Mouse (Mus musculus) heart, embryonic 15.5 days (tissue): ENCODE data around the gene Cd27. TPM values are rescaled to one million over a fixed set of nuclear protein-coding genes. Genes with fewer than 3 reads are reported as not detected.
"Not testable (repeated sequence)": the region's sequence is repeated elsewhere in the genome, so short reads cannot be mapped to it uniquely, and the experiment has no call there.

Experiments
- ATAC-seq: fragments of 200-750 bp; cut with Nextera tagmentation; replicated peaks from 2 replicates; pipeline ENCODE4 v1.8.0; 2017; ENCODE audit warnings: low read depth, moderate TSS enrichment; ENCODE audit not compliant: insufficient number of reproducible peaks, insufficient read depth, low FRiP score
- H3K27ac ChIP-seq: fragments of 300-500 bp; sonication (generic); 2 replicates; pipeline ENCODE4 v1.5.1; 2015; ENCODE audit warnings: mild to moderate bottlenecking, inconsistent platforms
- H3K27me3 ChIP-seq: fragments of 300-500 bp; sonication (generic); 2 replicates; pipeline ENCODE4 v1.6.1; 2015; ENCODE audit warnings: inconsistent platforms
- H3K36me3 ChIP-seq: fragments of 300-500 bp; sonication (generic); 2 replicates; pipeline ENCODE4 v1.6.1; 2015; ENCODE audit warnings: mild to moderate bottlenecking, inconsistent platforms
- H3K4me1 ChIP-seq: fragments of 300-500 bp; sonication (generic); replicated peaks from 2 replicates; pipeline ENCODE4 v1.6.1; 2015; ENCODE audit warnings: inconsistent platforms
- H3K4me2 ChIP-seq: fragments of 300-500 bp; sonication (generic); 2 replicates; pipeline ENCODE4 v1.6.1; 2015; ENCODE audit warnings: inconsistent platforms, mild to moderate bottlenecking, moderate library complexity
- H3K4me3 ChIP-seq: fragments of 300-500 bp; sonication (generic); 2 replicates; pipeline ENCODE4 v1.5.1; 2015; ENCODE audit warnings: mild to moderate bottlenecking, inconsistent platforms
- H3K9ac ChIP-seq: fragments of 300-500 bp; sonication (generic); 2 replicates; pipeline ENCODE4 v1.6.1; 2015; ENCODE audit warnings: mild to moderate bottlenecking, inconsistent platforms
- H3K9me3 ChIP-seq: fragments of 300-500 bp; sonication (generic); replicated peaks from 2 replicates; pipeline ENCODE4 v1.6.1; 2016; ENCODE audit warnings: inconsistent platforms
- WGBS: fragments of 180-500 bp; shearing (Covaris S2); methylation state at CpG from one replicate; pipeline ENCODE4 v1.1.7; 2015; ENCODE audit warnings: mixed read lengths; 5-methylcytosine and 5-hydroxymethylcytosine counted together
- polyA plus RNA-seq: library from polyadenylated mRNA; unstranded; fragments of >200 nt; fragmentation: Nextera tagmentation; extraction: Ambion mirVana; gene quantifications from 2 replicates; pipeline ENCODE4 v1.2.1, GENCODE M21; 2015

Gene Cd27
- polyA plus RNA-seq, 1 experiment from 2014 or later: 2.0 TPM

GRCm38 (mm10) chr6:125266600-125266999 is 29.8 kb upstream of the Cd27 start:
- not testable (repeated sequence) for H3K9me3 ChIP-seq, H3K4me3 ChIP-seq, H3K36me3 ChIP-seq, H3K4me2 ChIP-seq, H3K9ac ChIP-seq, H3K27me3 ChIP-seq, ATAC-seq, H3K4me1 ChIP-seq, H3K27ac ChIP-seq
- 65% methylated on average over 6 of the region's 6 CpGs for WGBS

DNA sequence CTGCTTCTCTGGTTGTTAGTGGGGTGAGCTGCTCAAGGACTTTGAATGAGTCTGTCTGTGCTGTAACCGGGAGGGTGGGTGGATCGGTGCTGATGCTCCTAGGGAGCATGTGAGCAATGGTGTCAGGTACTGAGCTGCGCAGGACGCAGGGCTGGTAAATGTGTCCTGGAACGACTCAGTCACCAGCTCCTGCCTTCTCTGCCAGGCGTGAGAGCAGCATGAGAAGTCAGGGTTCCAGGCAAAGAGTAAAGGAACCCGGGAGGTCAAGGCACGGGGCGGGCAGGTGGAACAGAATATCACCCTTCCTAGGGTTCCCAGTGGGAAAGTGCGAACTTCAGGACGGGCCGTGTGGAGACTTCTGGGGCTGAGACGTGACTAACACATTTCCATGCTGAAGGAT is 29.3 kb upstream of the Cd27 start:
- Histone ChIP-seq H3K27ac (no peak overlapping the region), H3K27me3 (no peaks in the 10 kb centered on the region), H3K9ac (no peak overlapping the region), H3K4me3 (no peak overlapping the region), H3K9me3 (no peaks in the 10 kb centered on the region), H3K4me1 (no peaks in the 10 kb centered on the region), H3K36me3 (no peaks in the 10 kb centered on the region), H3K4me2 (no peak overlapping the region)
- 58% methylated on average over 13 of the region's 13 CpGs for WGBS
- ATAC-seq: no peak

DNA sequence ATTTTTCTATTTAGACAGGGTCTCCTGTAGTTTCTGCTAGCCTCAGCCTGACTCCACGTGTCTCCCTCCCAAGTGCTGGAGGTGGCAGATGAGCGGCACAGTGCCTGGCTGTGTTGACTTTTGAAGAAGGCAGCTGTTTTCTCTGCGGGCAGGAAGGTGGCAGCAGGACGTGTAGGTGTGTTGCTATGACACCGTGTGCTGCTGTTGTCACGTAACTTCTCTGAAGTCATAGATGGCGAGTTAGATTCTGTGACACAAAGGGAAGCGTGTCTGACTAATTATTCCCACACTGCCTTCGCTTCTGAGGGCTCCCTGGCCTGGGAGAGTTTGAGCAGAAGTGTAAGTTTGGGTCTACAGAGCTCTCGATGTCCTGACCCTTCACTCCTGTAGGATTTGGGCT is 28.4 kb upstream of the Cd27 start:
- H3K4me1 ChIP-seq: no peaks in the 10 kb centered on the region

GRCm38 (mm10) chr6:125264219-125264618 is 27.4 kb upstream of the Cd27 start:
- WGBS: 89% methylated on average over 9 of the region's 9 CpGs
- Histone ChIP-seq H3K4me1 (no peaks in the 10 kb centered on the region), H3K27ac (no peak overlapping the region), H3K9me3 (no peaks in the 10 kb centered on the region), H3K9ac (no peak overlapping the region), H3K27me3 (no peaks in the 10 kb centered on the region), H3K4me3 (no peak overlapping the region), H3K4me2 (no peak overlapping the region), H3K36me3 (no peaks in the 10 kb centered on the region)
- no peak for ATAC-seq

More for the DNA sequence above, 28.4 kb upstream of the Cd27 start:
- Histone ChIP-seq H3K4me3 (no peak overlapping the region), H3K4me2 (no peak overlapping the region), H3K36me3 (no peaks in the 10 kb centered on the region), H3K9ac (no peak overlapping the region), H3K27ac (no peak overlapping the region), H3K27me3 (no peaks in the 10 kb centered on the region), H3K9me3 (no peaks in the 10 kb centered on the region)
- no peak for ATAC-seq
- WGBS: 47% methylated on average over 10 of the region's 10 CpGs

- no peak for ATAC-seq
- H3K27ac ChIP-seq: no peak overlapping the region
- H3K4me2 ChIP-seq: no peak overlapping the region
- no peaks in the 10 kb centered on the region for H3K27me3 ChIP-seq
- H3K4me3 ChIP-seq: no peak overlapping the region
- WGBS: 70% methylated on average over 10 of the region's 10 CpGs
- H3K9ac ChIP-seq: no peak overlapping the region
- H3K9me3 ChIP-seq: no peaks in the 10 kb centered on the region
- no peaks in the 10 kb centered on the region for H3K4me1 ChIP-seq
- no peaks in the 10 kb centered on the region for H3K36me3 ChIP-seq
Observed at GRCm38 (mm10) chr6:125260006-125260555, 23.3 kb upstream of the Cd27 start.

GRCm38 (mm10) chr6:125256222-125256966 is 19.6 kb upstream of the Cd27 start:
- Histone ChIP-seq H3K36me3 (no peaks in the 10 kb centered on the region), H3K4me2 (no peak overlapping the region), H3K27me3 (no peaks in the 10 kb centered on the region), H3K9me3 (no peaks in the 10 kb centered on the region), H3K9ac (no peak overlapping the region), H3K27ac (no peak overlapping the region), H3K4me3 (no peak overlapping the region), H3K4me1 (no peaks in the 10 kb centered on the region)
- 62% methylated on average over 8 of the region's 8 CpGs for WGBS
- no peak for ATAC-seq

GRCm38 (mm10) chr6:125255516-125256044 is 18.8 kb upstream of the Cd27 start:
- ATAC-seq: no peak
- Histone ChIP-seq H3K4me1 (no peaks in the 10 kb centered on the region), H3K27ac (no peak overlapping the region), H3K36me3 (no peaks in the 10 kb centered on the region), H3K9ac (no peak overlapping the region), H3K4me3 (no peak overlapping the region), H3K27me3 (no peaks in the 10 kb centered on the region), H3K9me3 (no peaks in the 10 kb centered on the region), H3K4me2 (no peak overlapping the region)
- WGBS: 82% methylated on average over 7 of the region's 7 CpGs

DNA sequence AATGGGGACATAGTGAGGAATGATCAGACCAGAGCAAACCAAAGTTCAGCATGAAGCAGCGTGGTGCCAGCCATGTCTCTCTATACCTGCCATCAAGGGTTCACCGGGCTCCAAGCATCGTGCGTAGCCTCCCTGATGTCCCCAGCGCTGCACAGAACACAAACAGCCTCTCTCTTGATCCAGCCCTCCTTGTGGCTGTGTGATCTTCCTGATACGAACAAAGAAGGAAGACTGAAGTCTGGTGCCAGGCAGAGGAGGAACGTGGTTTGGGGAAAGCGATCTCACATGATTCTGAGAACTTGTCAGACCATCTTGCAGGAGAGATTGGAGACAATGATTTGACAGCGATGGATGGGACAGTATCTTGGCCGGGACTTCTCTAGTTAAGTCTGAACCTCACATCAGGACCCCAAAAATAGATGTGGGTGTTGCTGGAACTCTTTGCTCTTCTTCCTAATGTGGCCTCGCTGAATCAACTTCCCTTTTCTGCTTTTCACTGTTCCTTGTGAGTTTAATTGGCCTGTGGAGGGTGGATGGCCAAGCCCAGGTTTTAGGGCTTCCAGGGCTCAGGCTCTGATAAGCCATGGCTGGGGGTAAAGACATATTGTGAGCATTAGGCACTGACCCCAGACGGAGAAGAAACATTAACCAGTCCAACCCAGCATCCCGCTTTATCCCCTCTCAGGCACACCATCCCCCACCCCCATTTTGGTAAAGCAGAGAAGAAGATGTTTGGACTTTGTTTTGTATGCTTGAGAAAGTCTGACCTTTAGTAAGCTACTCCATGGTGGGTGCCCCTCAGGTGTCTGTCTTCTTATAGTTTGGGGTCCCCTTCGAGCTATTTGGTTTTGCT is 17.3 kb upstream of the Cd27 start:
- no peak overlapping the region for H3K4me2 ChIP-seq
- H3K4me3 ChIP-seq: no peak overlapping the region
- no peaks in the 10 kb centered on the region for H3K4me1 ChIP-seq
- H3K27me3 ChIP-seq: no peaks in the 10 kb centered on the region
- no peak for ATAC-seq
- H3K9ac ChIP-seq: no peak overlapping the region
- 70% methylated on average over 14 of the region's 14 CpGs for WGBS
- H3K36me3 ChIP-seq: no peaks in the 10 kb centered on the region
- no peak overlapping the region for H3K27ac ChIP-seq
- H3K9me3 ChIP-seq: no peaks in the 10 kb centered on the region

DNA sequence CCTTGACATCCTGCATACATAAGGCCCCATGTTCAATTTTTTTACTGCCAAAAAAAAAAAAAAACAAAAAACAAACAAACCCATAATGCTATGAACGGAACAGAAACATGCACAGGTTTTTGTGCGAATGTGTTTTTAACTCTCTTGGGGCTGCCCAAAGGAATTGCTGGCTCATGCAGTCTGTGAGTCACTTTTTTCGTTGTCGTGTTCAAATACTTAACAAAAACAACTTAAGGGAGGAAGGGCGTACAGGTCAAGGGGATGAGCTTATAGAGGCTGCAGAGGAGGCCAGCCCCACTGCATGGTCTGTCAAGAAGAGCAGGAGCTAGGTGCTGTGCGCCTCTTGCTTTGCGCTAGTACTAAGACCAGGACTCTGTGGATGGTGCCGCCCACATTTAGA is 15.9 kb upstream of the Cd27 start:
- Histone ChIP-seq H3K9ac (no peak overlapping the region), H3K4me3 (no peak overlapping the region), H3K9me3 (no peaks in the 10 kb centered on the region), H3K36me3 (no peaks in the 10 kb centered on the region), H3K27me3 (no peaks in the 10 kb centered on the region), H3K27ac (no peak overlapping the region), H3K4me2 (no peak overlapping the region), H3K4me1 (no peaks in the 10 kb centered on the region)
- WGBS: 78% methylated on average over 8 of the region's 8 CpGs
- ATAC-seq: no peak

- WGBS: 72% methylated on average over 3 of the region's 3 CpGs
- ATAC-seq: no peak
- Histone ChIP-seq H3K9me3 (no peaks in the 10 kb centered on the region), H3K4me2 (no peak overlapping the region), H3K4me3 (no peak overlapping the region), H3K36me3 (no peaks in the 10 kb centered on the region), H3K27ac (no peak overlapping the region), H3K9ac (no peak overlapping the region), H3K4me1 (no peaks in the 10 kb centered on the region), H3K27me3 (no peaks in the 10 kb centered on the region)
Observed at GRCm38 (mm10) chr6:125252285-125252684, 15.5 kb upstream of the Cd27 start.

DNA sequence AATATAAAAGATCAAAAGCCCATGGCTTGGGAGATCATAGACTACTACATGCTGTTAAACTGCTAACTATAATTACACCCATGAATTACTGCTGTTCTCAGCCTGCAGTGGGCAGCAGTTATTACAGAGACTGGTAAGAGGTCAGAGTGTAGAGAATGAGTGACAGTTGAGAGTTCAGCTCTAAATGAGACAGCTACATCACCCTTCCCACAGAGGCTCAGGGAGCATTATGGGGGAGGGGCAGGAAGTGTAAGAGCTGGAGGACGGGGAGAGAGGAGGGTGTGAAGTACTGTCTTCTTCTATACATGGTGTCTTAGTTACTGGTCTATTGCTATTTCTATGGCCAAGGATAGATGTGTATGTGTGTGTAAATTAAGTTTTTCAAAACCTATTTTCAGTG is 7.7 kb upstream of the Cd27 start:
- no peak overlapping the region for H3K27ac ChIP-seq
- no peak overlapping the region for H3K4me2 ChIP-seq
- 43% methylated on average over 1 of the region's 1 CpGs for WGBS
- no peaks in the 10 kb centered on the region for H3K9me3 ChIP-seq
- no peak for ATAC-seq
- no peaks in the 10 kb centered on the region for H3K27me3 ChIP-seq
- no peak overlapping the region for H3K4me3 ChIP-seq
- no peak overlapping the region for H3K9ac ChIP-seq
- H3K36me3 ChIP-seq: no peaks in the 10 kb centered on the region
- no peaks in the 10 kb centered on the region for H3K4me1 ChIP-seq
